Mouse (Mus musculus) layer of hippocampus, adult 11-12 months (tissue): Measurements from ENCODE around the gene Hist1h3f.
A peak's percentile ranks its signal among the peaks of the same experiment; 100 is the strongest.
"Not testable (repeated sequence)": the region's sequence is repeated elsewhere in the genome, so short reads cannot be mapped to it uniquely, and the experiment has no call there.

ENCODE experiments used
- DNase-seq: peaks from one replicate; pipeline ENCODE4 v3.0.0; 2022; ENCODE audit warnings: low spot score

Gene Hist1h3f

GRCm38 (mm10) chr13:23537006-23537710, 6.7 kb upstream of the Hist1h3f start:
- DNase-seq, result no peak

- no peak for DNase-seq
These were observed 5.6 kb upstream of the Hist1h3f start for GRCm38 (mm10) chr13:23538249-23538648.

GRCm38 (mm10) chr13:23539821-23540220, 4.0 kb upstream of the Hist1h3f start:
- DNase-seq, result not testable (repeated sequence)

- DNase-seq, result no peak
These were observed 2.4 kb upstream of the Hist1h3f start for GRCm38 (mm10) chr13:23541497-23541896.

GRCm38 (mm10) chr13:23542225-23542980, 1.4 kb upstream of the Hist1h3f start:
- DNase-seq, result not testable (repeated sequence)

- peak; percentile 76 for DNase-seq
These were observed 749 bp upstream of the Hist1h3f start, which contains the start of gene Hist1h2bh for GRCm38 (mm10) chr13:23542999-23543607. TSS of gene Hist1h2bh (minus strand) at chr13:23543392.

- not testable (repeated sequence) for DNase-seq
These were observed 902 bp downstream of the Hist1h3f start for GRCm38 (mm10) chr13:23544787-23545120.

GRCm38 (mm10) chr13:23546694-23547093, 2.8 kb downstream of the Hist1h3f start:
- no peak for DNase-seq

GRCm38 (mm10) chr13:23550761-23551145, 6.9 kb downstream of the Hist1h3f start:
- no peak for DNase-seq

GRCm38 (mm10) chr13:23551146-23551834, 7.4 kb downstream of the Hist1h3f start, which contains the start of gene Hist1h4f:
TSS of gene Hist1h4f (minus strand) at chr13:23551648.
- peak; percentile 92 for DNase-seq

GRCm38 (mm10) chr13:23551931-23552914, 8.4 kb downstream of the Hist1h3f start:
- no peak for DNase-seq

GRCm38 (mm10) chr13:23552962-23553361, 9.1 kb downstream of the Hist1h3f start, which contains the start of gene Hist1h1d:
TSS of gene Hist1h1d (plus strand) at chr13:23553262.
- no peak for DNase-seq

GRCm38 (mm10) chr13:23554393-23554792, 10.5 kb downstream of the Hist1h3f start:
- DNase-seq, result no peak

- DNase-seq, result peak; percentile 81
These were observed 11.3 kb downstream of the Hist1h3f start for GRCm38 (mm10) chr13:23554925-23555838.

GRCm38 (mm10) chr13:23555839-23556416, 12.1 kb downstream of the Hist1h3f start:
- DNase-seq, result peak; percentile 76

- no peak for DNase-seq
These were observed 13.1 kb downstream of the Hist1h3f start for GRCm38 (mm10) chr13:23556906-23557305.

- DNase-seq, result not testable (repeated sequence)
These were observed 16.8 kb downstream of the Hist1h3f start for GRCm38 (mm10) chr13:23560699-23561098.

- DNase-seq, result not testable (repeated sequence)
These were observed 17.7 kb downstream of the Hist1h3f start for GRCm38 (mm10) chr13:23561531-23561882.

- peak; percentile 96 for DNase-seq
These were observed 18.2 kb downstream of the Hist1h3f start, which contains the start of gene Hist1h3e for GRCm38 (mm10) chr13:23561883-23562659. TSS of gene Hist1h3e (minus strand) at chr13:23562369.
